Comparison of ENCODE assay signal across 9 mouse cellular contexts in the genomic region with DNA sequence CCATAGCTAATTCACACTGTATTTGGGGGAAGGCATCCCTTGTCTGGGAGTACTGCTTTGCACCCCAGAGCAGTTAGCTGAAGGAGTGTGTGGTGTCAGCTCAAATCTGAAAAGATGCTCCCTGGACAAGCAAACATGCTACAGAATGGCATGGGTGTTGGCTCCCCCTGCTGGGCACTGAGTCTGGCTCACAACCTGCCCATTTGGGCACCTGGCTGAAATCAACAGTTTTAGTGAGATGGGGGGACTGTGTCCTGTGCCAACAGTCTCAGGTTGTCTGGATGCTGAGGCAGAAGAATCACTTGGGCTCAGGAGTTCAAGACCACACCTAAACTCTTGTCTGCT. TPM values are rescaled to one million over a fixed set of nuclear protein-coding genes. Genes with fewer than 3 reads are reported as not detected.
DNase-seq lines count a peak whose midpoint lies in the region; ATAC-seq and TF ChIP-seq lines count a peak whose summit lies in the region.
"Had no signal": no experiment of that assay in that cellular context is flagged by ENCODE, and none has a peak within 500 bp of the region (broad histone marks: within the 10 kb centered on the region; RNA-seq: fewer than 3 reads in every experiment).

No protein-coding gene starts in this region.

- H3K4me2 ChIP-seq in liver, postnatal 0 days (ENCODE audit: low read depth, low read length) = no peak overlapping the region; the same call in 1 of the 2 replicates
- H3K4me2 ChIP-seq in neural tube, embryonic 15.5 days = peak overlapping the region; percentile 57; the same call in 1 of the 2 replicates

- no peak overlapping the region for H3K4me3 ChIP-seq in liver, postnatal 0 days (ENCODE audit: low read depth, low read length)
- H3K4me3 ChIP-seq in neural tube, embryonic 15.5 days (replicated peaks) = no peak overlapping the region

- H3K36me3 ChIP-seq in liver, postnatal 0 days (replicated peaks; ENCODE audit: insufficient read depth, low read length) = no peaks in the 10 kb centered on the region
- H3K36me3 ChIP-seq in neural tube, embryonic 15.5 days = no peaks in the 10 kb centered on the region

- TF ChIP-seq EP300 in liver, postnatal 0 days (IDR thresholded peaks at IDR 0.05; ENCODE audit: low read depth) = no peak

- no peaks in the 10 kb centered on the region for H3K27me3 ChIP-seq in liver, postnatal 0 days (ENCODE audit: insufficient read depth, low read length)
- H3K27me3 ChIP-seq in neural tube, embryonic 15.5 days (replicated peaks) = 0 out of 2 replicates have a peak, but pooled peaks cover 5% of the 10 kb centered on the region

- peak; percentile 75 for ATAC-seq in liver, postnatal 0 days
- peak; percentile 56 for ATAC-seq in neural tube, embryonic 15.5 days (ENCODE audit: low FRiP score)

- DNase-seq in B cell, adult 2 months = peak; percentile 93 to 94
- peak; percentile 73 for DNase-seq in adrenal gland, adult 2 months
- DNase-seq in embryo, embryonic 9.5 days (ENCODE audit: extremely low spot score) = peak; percentile 73
- peak; percentile 66 to 83 for DNase-seq in heart, postnatal 10 days
- peak; percentile 88 to 90 for DNase-seq in kidney, postnatal 4 days
- peak; percentile 85 for DNase-seq in liver, postnatal 0 days
- DNase-seq in testis, postnatal 14 days (ENCODE audit: low spot score) = peak; percentile 46

- intact Hi-C loops in heart, postnatal 10 days (cut with DNase I) = loop anchor here (2.0 kb wide), 1 partner anchor 270 kb away; the partner anchor contains the start of gene Kmt2b

- no peak overlapping the region for H3K27ac ChIP-seq in liver, postnatal 0 days (ENCODE audit: low read depth)
- H3K27ac ChIP-seq in neural tube, embryonic 15.5 days (replicated peaks) = no peak overlapping the region

- no peak overlapping the region for H3K9ac ChIP-seq in liver, postnatal 0 days (replicated peaks)
- no peak overlapping the region for H3K9ac ChIP-seq in neural tube, embryonic 15.5 days (replicated peaks)

- H3K4me1 ChIP-seq in liver, postnatal 0 days (ENCODE audit: insufficient read depth) = 0 out of 2 replicates have a peak, but pooled peaks cover 3% of the 10 kb centered on the region
- peaks cover 4% of the 10 kb centered on the region; the same call in 1 of the 2 replicates for H3K4me1 ChIP-seq in neural tube, embryonic 15.5 days

- peak; percentile 94 for TF ChIP-seq CTCF in liver, postnatal 0 days (IDR thresholded peaks at IDR 0.05; ENCODE audit: low read depth)

- H3K9me3 ChIP-seq in liver, postnatal 0 days (ENCODE audit: low read length) = no peaks in the 10 kb centered on the region
- no peaks in the 10 kb centered on the region for H3K9me3 ChIP-seq in neural tube, embryonic 15.5 days (replicated peaks)

RNA-seq across cellular contexts. Expression of gene Ffar1, which starts 2.1 kb away (rescaled TPM):
- total RNA-seq in adrenal gland, adult 2 months (2021) = not detected
- polyA plus RNA-seq in adrenal gland, adult 2 months (2012; rRNA removed) = not detected in 2 replicates
- total RNA-seq in heart, postnatal 10 days (2021) = under 1 TPM in 1 of 2 experiments, not detected in 1; 0.05 TPM
- polyA plus RNA-seq in liver, postnatal 0 days (2015; fragmentation: Nextera tagmentation; extraction: Ambion mirVana) = 0.06 TPM in 1 of 2 replicates, not detected in the other
- not detected in 2 replicates for polyA plus RNA-seq in neural tube, embryonic 15.5 days (2015; fragmentation: Nextera tagmentation; extraction: Ambion mirVana)
- total RNA-seq: gastrocnemius, adult 8-10 months had no signal

RNA-seq across cellular contexts. Expression of gene Ffar3, which starts 3.3 kb away (rescaled TPM):
- total RNA-seq in adrenal gland, adult 2 months (2021) = under 1 TPM; 0.26 to 0.59 TPM
- polyA plus RNA-seq in adrenal gland, adult 2 months (2012; rRNA removed) = 0.30 and 1.1 TPM in 2 replicates
- not detected for total RNA-seq in heart, postnatal 10 days (2021)
- polyA plus RNA-seq in liver, postnatal 0 days (2015; fragmentation: Nextera tagmentation; extraction: Ambion mirVana) = not detected in 2 replicates
- 0.14 TPM in 1 of 2 replicates, not detected in the other for polyA plus RNA-seq in neural tube, embryonic 15.5 days (2015; fragmentation: Nextera tagmentation; extraction: Ambion mirVana)
- total RNA-seq: gastrocnemius, adult 8-10 months had no signal

RNA-seq across cellular contexts. Expression of gene Cd22, which starts 20.9 kb away (rescaled TPM):
- total RNA-seq in adrenal gland, adult 2 months (2021) = under 1 TPM; 0.40 to 0.97 TPM
- 0.45 and 0.57 TPM in 2 replicates for polyA plus RNA-seq in adrenal gland, adult 2 months (2012; rRNA removed)
- total RNA-seq in heart, postnatal 10 days (2021) = 1 to 10 TPM; 1.1 to 1.4 TPM
- polyA plus RNA-seq in liver, postnatal 0 days (2015; fragmentation: Nextera tagmentation; extraction: Ambion mirVana) = 1.5 and 2.2 TPM in 2 replicates
- 0.10 and 0.11 TPM in 2 replicates for polyA plus RNA-seq in neural tube, embryonic 15.5 days (2015; fragmentation: Nextera tagmentation; extraction: Ambion mirVana)
- total RNA-seq: gastrocnemius, adult 8-10 months had no signal

RNA-seq across cellular contexts. Expression of gene Ffar2, which starts 35.7 kb away (rescaled TPM):
- 1 to 10 TPM; 1.5 to 8.9 TPM for total RNA-seq in adrenal gland, adult 2 months (2021)
- 5.7 and 16.5 TPM in 2 replicates for polyA plus RNA-seq in adrenal gland, adult 2 months (2012; rRNA removed)
- under 1 TPM; 0.35 to 0.57 TPM for total RNA-seq in heart, postnatal 10 days (2021)
- 1.6 and 2.1 TPM in 2 replicates for polyA plus RNA-seq in liver, postnatal 0 days (2015; fragmentation: Nextera tagmentation; extraction: Ambion mirVana)
- 0.15 and 1.1 TPM in 2 replicates for polyA plus RNA-seq in neural tube, embryonic 15.5 days (2015; fragmentation: Nextera tagmentation; extraction: Ambion mirVana)

RNA-seq across cellular contexts. Expression of gene Mag, which starts 55.4 kb away (rescaled TPM):
- under 1 TPM; 0.48 to 0.63 TPM for total RNA-seq in adrenal gland, adult 2 months (2021)
- polyA plus RNA-seq in adrenal gland, adult 2 months (2012; rRNA removed) = 0.80 and 0.99 TPM in 2 replicates
- under 1 TPM in 1 of 2 experiments, not detected in 1; 0.48 TPM for total RNA-seq in heart, postnatal 10 days (2021)
- polyA plus RNA-seq in liver, postnatal 0 days (2015; fragmentation: Nextera tagmentation; extraction: Ambion mirVana) = 0.47 and 0.51 TPM in 2 replicates
- polyA plus RNA-seq in neural tube, embryonic 15.5 days (2015; fragmentation: Nextera tagmentation; extraction: Ambion mirVana) = 4.7 and 4.8 TPM in 2 replicates
